Mouse (Mus musculus): Measurements from ENCODE around the gene Tlr6. TPM values are rescaled to one million over a fixed set of nuclear protein-coding genes. Genes with fewer than 3 reads are reported as not detected.

The Tlr6 gene
- polyA plus RNA-seq (2015; fragmentation: Nextera tagmentation; extraction: Ambion mirVana), result 0.94 and 1.0 TPM in 2 replicates

DNA sequence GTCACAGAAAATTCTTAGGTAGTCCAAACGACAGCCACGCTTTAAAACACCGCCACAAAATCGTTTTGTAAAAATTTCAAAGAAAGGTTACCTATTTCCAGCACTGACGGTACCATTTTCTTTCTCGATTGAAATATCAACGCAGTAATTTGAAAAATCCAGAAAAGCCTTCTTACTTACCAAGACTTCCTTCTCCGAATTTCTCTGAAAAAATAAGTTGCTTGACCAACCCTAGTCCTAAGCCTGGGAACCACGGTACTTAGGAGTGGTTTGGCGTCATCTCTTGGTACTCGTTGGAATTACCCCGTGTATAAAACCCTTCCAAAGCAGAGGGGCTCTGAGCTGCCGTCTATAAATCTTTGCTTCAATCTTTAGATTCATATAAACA is at the start of gene Tlr6:
TSS of gene Tlr6 (minus strand) at position 255 of the 388 bp plus-strand sequence.
- 69% methylated on average over 13 of the region's 13 CpGs for WGBS
- H3K9ac ChIP-seq (ENCODE audit: low read length), result no peak within 1 kb of the TSS
- no peak within 1 kb of the TSS for H3K27ac ChIP-seq (ENCODE audit: low read length)

DNA sequence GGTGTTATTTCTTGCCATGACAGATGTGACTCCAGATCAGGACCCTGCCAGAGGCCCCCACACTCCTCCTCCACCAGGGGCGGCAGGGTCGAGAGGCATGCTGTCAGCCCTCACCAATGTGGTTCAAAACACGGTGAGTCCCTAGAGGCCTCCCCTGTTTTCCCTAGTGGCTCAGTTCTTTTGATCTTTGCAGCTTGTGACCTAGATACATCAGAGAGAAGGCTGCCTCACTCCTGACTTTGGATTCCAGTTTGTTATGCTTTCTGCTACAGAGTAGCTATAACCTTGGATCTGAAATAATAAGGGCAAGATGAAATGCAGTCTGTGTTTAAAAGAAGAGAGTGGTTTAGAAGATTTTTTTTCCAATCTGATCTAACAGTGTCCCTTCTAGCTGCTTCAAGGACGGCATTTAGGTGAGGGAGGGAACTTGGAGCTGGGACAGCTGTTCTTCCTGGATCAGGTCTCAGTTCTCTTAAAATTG is 46.2 kb upstream of the Tlr6 start:
- peaks cover 18% of the 10 kb centered on the region for H3K36me3 ChIP-seq (ENCODE audit: control insufficient read depth, insufficient read depth, low read length)
- H3K27me3 ChIP-seq (ENCODE audit: control insufficient read depth, insufficient read depth, low read length), result no peaks in the 10 kb centered on the region
- ATAC-seq (ENCODE audit: insufficient read depth, low FRiP score), result no peak
- H3K27ac ChIP-seq (ENCODE audit: low read length), result no peak overlapping the region
- no peak overlapping the region for H3K4me2 ChIP-seq (ENCODE audit: low read depth, low read length)
- 0 out of 2 replicates have a peak, but pooled peaks cover 5% of the 10 kb centered on the region for H3K9me3 ChIP-seq (replicated peaks; ENCODE audit: control insufficient read depth, low read length)
- WGBS, result 42% methylated on average over 4 of the region's 4 CpGs
- no peaks in the 10 kb centered on the region for H3K4me1 ChIP-seq (ENCODE audit: control insufficient read depth, insufficient read depth, low read length)
- H3K9ac ChIP-seq (ENCODE audit: low read length), result no peak overlapping the region
- no peak overlapping the region for H3K4me3 ChIP-seq (replicated peaks; ENCODE audit: low read length)

More for the DNA sequence above, at the start of gene Tlr6:
- ATAC-seq (ENCODE audit: insufficient read depth, low FRiP score), result no peak
- H3K36me3 ChIP-seq (ENCODE audit: control insufficient read depth, insufficient read depth, low read length), result no peaks in the 10 kb centered on the region
- no peaks in the 10 kb centered on the region for H3K4me1 ChIP-seq (ENCODE audit: control insufficient read depth, insufficient read depth, low read length)
- H3K4me3 ChIP-seq (replicated peaks; ENCODE audit: low read length), result no peak within 1 kb of the TSS
- no peaks in the 10 kb centered on the region for H3K9me3 ChIP-seq (replicated peaks; ENCODE audit: control insufficient read depth, low read length)
- no peak within 1 kb of the TSS for H3K4me2 ChIP-seq (ENCODE audit: low read depth, low read length)
- no peaks in the 10 kb centered on the region for H3K27me3 ChIP-seq (ENCODE audit: control insufficient read depth, insufficient read depth, low read length)

DNA sequence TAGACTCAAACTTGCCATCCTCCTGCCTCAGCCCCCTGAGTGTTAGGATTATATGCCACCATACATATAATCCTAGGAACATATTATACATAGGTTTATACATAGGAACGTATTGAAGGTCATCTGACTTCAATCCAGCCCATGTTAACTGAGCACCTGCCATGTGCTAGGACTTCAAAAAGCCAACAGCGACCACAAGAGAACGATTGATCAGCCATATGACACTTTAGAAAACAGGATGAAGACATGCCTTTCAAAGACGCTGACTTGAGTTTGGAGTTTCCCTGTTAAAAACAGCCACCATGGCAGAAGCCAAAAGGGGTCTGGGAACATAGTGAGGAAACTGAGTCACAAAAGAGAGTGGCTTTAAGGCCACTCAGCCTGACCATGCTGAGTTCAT is 45.4 kb upstream of the Tlr6 start:
- 88% methylated on average over 4 of the region's 4 CpGs for WGBS

DNA sequence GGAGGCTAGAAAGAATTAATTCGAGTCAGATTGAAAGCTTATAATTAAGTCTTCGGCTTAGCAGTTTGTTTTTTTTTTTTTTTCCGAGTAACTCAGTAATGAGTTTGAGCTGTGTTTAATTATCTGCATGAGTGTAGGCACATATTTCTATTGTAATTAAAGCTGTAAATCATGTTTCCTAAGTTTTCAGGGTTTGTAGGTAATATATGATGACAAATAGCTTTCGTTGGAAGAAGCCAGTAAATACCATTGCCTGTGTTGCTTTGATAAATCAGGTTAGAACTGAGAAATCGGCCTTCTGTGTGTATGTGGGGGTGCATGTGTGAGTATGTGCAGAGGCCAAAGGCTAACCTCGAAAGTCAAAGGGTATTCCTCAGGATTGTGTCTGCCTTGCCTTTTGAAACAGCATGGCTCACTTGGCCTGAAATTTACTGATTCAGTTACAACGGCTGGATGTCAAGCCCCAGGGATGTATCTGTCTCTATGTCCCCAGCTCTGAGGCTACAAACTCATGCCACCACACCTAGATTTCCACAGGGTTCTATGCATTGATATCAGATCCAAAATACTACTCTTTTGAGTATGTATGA is 44.1 kb upstream of the Tlr6 start:
- ATAC-seq (ENCODE audit: insufficient read depth, low FRiP score), result no peak
- no peaks in the 10 kb centered on the region for H3K9me3 ChIP-seq (replicated peaks; ENCODE audit: control insufficient read depth, low read length)
- WGBS, result 65% methylated on average over 7 of the region's 7 CpGs

More for the DNA sequence above, 45.4 kb upstream of the Tlr6 start:
- no peak overlapping the region for H3K9ac ChIP-seq (ENCODE audit: low read length)
- no peaks in the 10 kb centered on the region for H3K4me1 ChIP-seq (ENCODE audit: control insufficient read depth, insufficient read depth, low read length)
- no peak overlapping the region for H3K4me3 ChIP-seq (replicated peaks; ENCODE audit: low read length)
- H3K27ac ChIP-seq (ENCODE audit: low read length), result no peak overlapping the region
- H3K36me3 ChIP-seq (ENCODE audit: control insufficient read depth, insufficient read depth, low read length), result peaks cover 16% of the 10 kb centered on the region
- 0 out of 2 replicates have a peak, but pooled peaks cover 5% of the 10 kb centered on the region for H3K9me3 ChIP-seq (replicated peaks; ENCODE audit: control insufficient read depth, low read length)
- no peak overlapping the region for H3K4me2 ChIP-seq (ENCODE audit: low read depth, low read length)
- no peaks in the 10 kb centered on the region for H3K27me3 ChIP-seq (ENCODE audit: control insufficient read depth, insufficient read depth, low read length)
- ATAC-seq (ENCODE audit: insufficient read depth, low FRiP score), result no peak

DNA sequence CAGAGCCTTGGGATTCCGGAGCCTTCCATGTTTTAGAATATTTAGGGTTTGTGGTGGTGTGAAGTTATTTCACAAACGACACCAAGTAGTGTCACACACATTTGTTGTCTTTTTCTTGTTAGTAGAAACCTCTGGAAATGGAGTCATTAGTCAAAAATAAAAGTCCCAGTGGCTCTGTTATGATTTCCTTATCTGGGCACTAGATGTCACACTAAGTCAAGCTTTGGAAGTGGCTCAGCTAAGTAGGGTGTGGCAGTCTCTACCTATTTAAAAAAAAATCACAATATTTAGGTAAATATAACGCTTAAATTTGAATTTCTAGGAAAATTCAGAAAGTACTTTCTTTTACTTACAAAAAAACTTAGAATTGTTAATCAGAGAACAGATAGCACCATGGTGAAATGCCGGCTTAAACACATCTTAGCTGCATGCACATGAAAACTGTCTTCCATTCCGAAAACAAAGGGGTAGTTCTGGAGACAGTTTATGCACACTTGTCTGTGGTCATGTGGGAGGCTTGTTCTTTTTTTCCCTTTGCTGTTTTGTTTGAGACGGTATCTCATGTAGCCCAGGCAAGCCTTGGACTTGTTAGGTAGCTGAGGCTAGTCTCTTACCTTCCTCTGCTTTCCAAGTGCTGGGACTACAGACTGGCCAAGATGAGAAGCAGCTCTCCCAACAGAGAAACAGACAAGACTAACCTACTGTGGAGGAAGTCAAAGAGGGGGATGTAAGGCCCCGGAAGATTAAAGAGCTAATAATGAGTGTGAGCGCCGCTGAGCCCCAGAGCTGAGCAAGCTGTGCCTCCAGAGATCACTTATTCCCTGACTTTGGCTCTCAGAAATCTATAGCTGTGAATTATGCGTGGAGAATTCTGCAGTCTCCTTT is 43.3 kb upstream of the Tlr6 start:
- H3K27me3 ChIP-seq (ENCODE audit: control insufficient read depth, insufficient read depth, low read length), result no peaks in the 10 kb centered on the region
- ATAC-seq (ENCODE audit: insufficient read depth, low FRiP score), result no peak
- H3K4me3 ChIP-seq (replicated peaks; ENCODE audit: low read length), result no peak overlapping the region
- H3K27ac ChIP-seq (ENCODE audit: low read length), result no peak overlapping the region
- no peaks in the 10 kb centered on the region for H3K9me3 ChIP-seq (replicated peaks; ENCODE audit: control insufficient read depth, low read length)
- H3K36me3 ChIP-seq (ENCODE audit: control insufficient read depth, insufficient read depth, low read length), result no peaks in the 10 kb centered on the region
- H3K4me1 ChIP-seq (ENCODE audit: control insufficient read depth, insufficient read depth, low read length), result no peaks in the 10 kb centered on the region
- WGBS, result 59% methylated on average over 10 of the region's 10 CpGs
- no peak overlapping the region for H3K9ac ChIP-seq (ENCODE audit: low read length)
- no peak overlapping the region for H3K4me2 ChIP-seq (ENCODE audit: low read depth, low read length)

More for the DNA sequence above, 44.1 kb upstream of the Tlr6 start:
- Histone ChIP-seq H3K4me3 (replicated peaks; ENCODE audit: low read length) (no peak overlapping the region), H3K4me1 (ENCODE audit: control insufficient read depth, insufficient read depth, low read length) (no peaks in the 10 kb centered on the region), H3K4me2 (ENCODE audit: low read depth, low read length) (no peak overlapping the region), H3K27ac (ENCODE audit: low read length) (no peak overlapping the region), H3K9ac (ENCODE audit: low read length) (no peak overlapping the region), H3K27me3 (ENCODE audit: control insufficient read depth, insufficient read depth, low read length) (no peaks in the 10 kb centered on the region), H3K36me3 (ENCODE audit: control insufficient read depth, insufficient read depth, low read length) (peaks cover 4% of the 10 kb centered on the region; the same call in 1 of the 2 replicates)

DNA sequence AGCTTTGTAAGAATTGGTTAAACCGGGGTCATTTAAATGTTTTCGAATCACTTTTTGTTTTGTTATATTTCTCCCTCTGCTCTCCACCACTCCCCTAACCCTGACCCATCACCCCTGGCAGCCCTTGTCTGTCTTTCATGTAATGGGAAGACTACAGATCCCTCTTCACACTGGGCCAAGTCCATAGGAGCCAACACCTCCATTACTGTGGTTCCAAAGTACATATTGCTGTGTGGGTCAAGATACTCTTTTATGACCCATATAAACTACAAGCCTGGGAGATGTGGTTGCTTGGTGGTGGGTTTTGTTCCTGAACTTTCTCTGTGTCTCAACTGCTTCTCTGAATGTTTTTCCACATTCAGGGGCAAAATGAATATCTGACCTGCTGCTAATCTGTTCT is 35.5 kb upstream of the Tlr6 start:
- Histone ChIP-seq H3K9ac (ENCODE audit: low read length) (no peak overlapping the region), H3K4me1 (ENCODE audit: control insufficient read depth, insufficient read depth, low read length) (no peaks in the 10 kb centered on the region), H3K4me2 (ENCODE audit: low read depth, low read length) (no peak overlapping the region), H3K36me3 (ENCODE audit: control insufficient read depth, insufficient read depth, low read length) (no peaks in the 10 kb centered on the region), H3K4me3 (replicated peaks; ENCODE audit: low read length) (no peak overlapping the region), H3K27me3 (ENCODE audit: control insufficient read depth, insufficient read depth, low read length) (no peaks in the 10 kb centered on the region), H3K27ac (ENCODE audit: low read length) (no peak overlapping the region), H3K9me3 (replicated peaks; ENCODE audit: control insufficient read depth, low read length) (no peaks in the 10 kb centered on the region)
- WGBS, result 92% methylated on average over 2 of the region's 2 CpGs
- ATAC-seq (ENCODE audit: insufficient read depth, low FRiP score), result no peak

DNA sequence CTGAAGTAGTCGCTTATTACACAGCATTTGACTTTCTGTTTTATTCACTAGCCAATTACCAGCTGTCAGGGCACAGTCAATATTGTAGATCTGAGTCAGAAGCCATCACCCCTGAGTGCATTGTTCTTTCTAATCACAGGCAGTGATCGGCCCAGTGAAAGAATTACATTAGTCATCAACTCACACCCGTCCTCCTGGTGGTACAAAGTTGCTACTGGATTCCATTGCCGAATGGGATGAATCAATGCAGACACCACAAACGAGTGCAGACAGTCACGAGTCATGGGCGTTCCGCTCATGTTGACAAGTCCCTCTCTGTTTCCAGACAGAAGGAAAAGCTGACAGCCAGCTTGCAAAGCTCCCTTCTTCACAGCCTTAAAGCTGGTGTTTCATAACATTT is 32.6 kb upstream of the Tlr6 start:
- Histone ChIP-seq H3K27me3 (ENCODE audit: control insufficient read depth, insufficient read depth, low read length) (no peaks in the 10 kb centered on the region), H3K27ac (ENCODE audit: low read length) (no peak overlapping the region), H3K4me1 (ENCODE audit: control insufficient read depth, insufficient read depth, low read length) (no peaks in the 10 kb centered on the region), H3K9ac (ENCODE audit: low read length) (no peak overlapping the region), H3K4me2 (ENCODE audit: low read depth, low read length) (no peak overlapping the region), H3K9me3 (replicated peaks; ENCODE audit: control insufficient read depth, low read length) (no peaks in the 10 kb centered on the region), H3K4me3 (replicated peaks; ENCODE audit: low read length) (no peak overlapping the region), H3K36me3 (ENCODE audit: control insufficient read depth, insufficient read depth, low read length) (no peaks in the 10 kb centered on the region; the same call in 1 of the 2 replicates)
- ATAC-seq (ENCODE audit: insufficient read depth, low FRiP score), result no peak
- WGBS, result 49% methylated on average over 8 of the region's 8 CpGs

DNA sequence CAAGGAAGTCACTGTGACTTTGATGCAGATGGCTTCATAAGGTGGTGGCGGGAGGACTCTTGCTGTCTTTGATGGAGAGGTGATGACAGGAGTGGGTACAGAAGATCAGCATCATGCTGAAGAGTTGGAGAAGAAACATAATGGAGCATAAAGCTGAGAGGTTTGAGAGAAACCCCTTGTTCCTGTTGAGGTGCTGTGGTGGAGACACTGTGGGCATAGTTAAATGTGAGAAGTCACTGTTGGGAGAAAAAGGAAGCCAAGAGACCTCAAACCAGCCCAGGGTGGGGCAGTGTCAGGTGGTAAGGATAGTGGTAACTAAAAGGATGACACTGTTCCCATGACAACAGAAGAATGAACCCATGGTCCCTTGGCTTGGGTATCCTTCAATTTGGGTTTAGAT is 30.0 kb upstream of the Tlr6 start:
- no peak overlapping the region for H3K4me2 ChIP-seq (ENCODE audit: low read depth, low read length)
- H3K27ac ChIP-seq (ENCODE audit: low read length), result no peak overlapping the region
- ATAC-seq (ENCODE audit: insufficient read depth, low FRiP score), result no peak
- no peak overlapping the region for H3K9ac ChIP-seq (ENCODE audit: low read length)
- no peaks in the 10 kb centered on the region for H3K4me1 ChIP-seq (ENCODE audit: control insufficient read depth, insufficient read depth, low read length)
- no peaks in the 10 kb centered on the region; the same call in 1 of the 2 replicates for H3K36me3 ChIP-seq (ENCODE audit: control insufficient read depth, insufficient read depth, low read length)
- no peaks in the 10 kb centered on the region for H3K9me3 ChIP-seq (replicated peaks; ENCODE audit: control insufficient read depth, low read length)
- no peak overlapping the region for H3K4me3 ChIP-seq (replicated peaks; ENCODE audit: low read length)
- WGBS, result 98% methylated on average over 1 of the region's 1 CpGs
- no peaks in the 10 kb centered on the region for H3K27me3 ChIP-seq (ENCODE audit: control insufficient read depth, insufficient read depth, low read length)

DNA sequence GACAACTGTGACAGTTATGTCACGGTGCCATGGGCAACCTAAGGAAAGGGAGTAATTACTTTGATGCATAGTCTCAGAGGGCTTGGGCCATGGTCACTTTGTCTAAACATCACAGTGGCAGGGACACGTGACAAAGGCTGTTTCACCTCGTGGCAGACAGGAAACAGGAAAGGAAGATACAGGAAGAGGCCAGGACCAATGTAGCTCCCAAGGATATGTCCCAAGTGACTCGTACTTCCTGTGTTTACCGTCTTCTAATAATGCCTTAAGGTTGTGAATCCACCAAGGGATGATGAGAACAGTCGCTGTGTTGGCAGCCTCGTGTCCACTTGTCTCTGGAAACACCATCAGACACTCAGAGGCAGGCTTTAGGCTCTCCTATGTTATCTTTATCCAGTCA is 26.1 kb upstream of the Tlr6 start:
- Histone ChIP-seq H3K9ac (ENCODE audit: low read length) (no peak overlapping the region), H3K27me3 (ENCODE audit: control insufficient read depth, insufficient read depth, low read length) (no peaks in the 10 kb centered on the region), H3K4me1 (ENCODE audit: control insufficient read depth, insufficient read depth, low read length) (no peaks in the 10 kb centered on the region), H3K4me2 (ENCODE audit: low read depth, low read length) (no peak overlapping the region), H3K9me3 (replicated peaks; ENCODE audit: control insufficient read depth, low read length) (no peaks in the 10 kb centered on the region), H3K27ac (ENCODE audit: low read length) (no peak overlapping the region), H3K36me3 (ENCODE audit: control insufficient read depth, insufficient read depth, low read length) (peaks cover 5% of the 10 kb centered on the region; the same call in 1 of the 2 replicates), H3K4me3 (replicated peaks; ENCODE audit: low read length) (no peak overlapping the region)
- no peak for ATAC-seq (ENCODE audit: insufficient read depth, low FRiP score)
- WGBS, result 69% methylated on average over 7 of the region's 7 CpGs
